In the genomic region with DNA sequence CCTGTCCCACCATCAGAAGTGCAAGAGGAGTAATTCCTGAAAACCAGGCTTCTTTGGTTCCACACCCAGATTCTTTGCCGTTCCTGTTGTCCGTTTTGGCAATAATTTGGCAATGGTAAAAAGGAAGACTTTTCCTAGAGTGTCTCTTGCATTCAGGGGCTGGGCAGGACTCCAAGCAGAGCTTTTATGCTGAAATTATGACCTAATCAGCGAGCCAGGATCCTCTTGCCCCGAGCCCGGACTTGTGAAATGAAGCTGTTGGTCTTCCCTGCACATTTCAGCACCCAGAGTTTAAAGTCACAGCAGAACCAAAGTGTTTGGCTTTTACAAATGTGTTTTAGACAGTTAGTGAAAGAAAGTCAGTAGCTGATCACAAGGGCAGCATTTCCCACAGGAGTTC, we compare ENCODE assay signal across 12 mouse cellular contexts.
DNase-seq lines count a peak whose midpoint lies in the region; ATAC-seq and TF ChIP-seq lines count a peak whose summit lies in the region.
"Had no signal": no experiment of that assay in that cellular context is flagged by ENCODE, and none has a peak within 500 bp of the region (broad histone marks: within the 10 kb centered on the region; RNA-seq: fewer than 3 reads in every experiment).

No protein-coding gene starts in this region.

- H3K36me3 ChIP-seq in kidney, embryonic 16.5 days (ENCODE audit: insufficient read depth, low read length) = no peaks in the 10 kb centered on the region
- H3K36me3 ChIP-seq: hindbrain, embryonic 13.5 days had no signal

- TF ChIP-seq POLR2A in brain, embryonic 14.5 days (IDR thresholded peaks at IDR 0.05; ENCODE audit: borderline replicate concordance, extremely low read depth, insufficient read depth, insufficient read length, poor library complexity, severe bottlenecking) = no peak

- H3K4me3 ChIP-seq in kidney, embryonic 16.5 days (ENCODE audit: low read length) = no peak overlapping the region
- H3K4me3 ChIP-seq: hindbrain, embryonic 13.5 days had no signal

- peak; percentile 10 for DNase-seq in kidney, adult 11 months
- DNase-seq in adipocyte (ENCODE audit: low spot score) = peak; percentile 3
- peak; percentile 71 for DNase-seq in brain, embryonic 14.5 days (ENCODE audit: low read depth)
- peak; percentile 29 for DNase-seq in kidney, postnatal 10 days
- DNase-seq in frontal cortex, postnatal 10 days (ENCODE audit: low spot score in 2 of 2) = no peak
- no peak for DNase-seq in layer of hippocampus, adult 9-10 months (ENCODE audit: low spot score)
- DNase-seq in embryo, embryonic 11 days = no peak
- DNase-seq: cerebellum, postnatal 36 days; thymus, postnatal 4 days had no signal

- no peak overlapping the region for H3K9ac ChIP-seq in kidney, embryonic 16.5 days (replicated peaks; ENCODE audit: low read length)
- H3K9ac ChIP-seq: hindbrain, embryonic 13.5 days had no signal

- H3K27me3 ChIP-seq in kidney, embryonic 16.5 days (ENCODE audit: insufficient read depth, low read length) = no peaks in the 10 kb centered on the region
- H3K27me3 ChIP-seq: hindbrain, embryonic 13.5 days had no signal

- ATAC-seq in kidney, embryonic 16.5 days (ENCODE audit: low FRiP score, low TSS enrichment) = no peak

- H3K4me1 ChIP-seq in kidney, embryonic 16.5 days (ENCODE audit: insufficient read depth, low read length) = no peaks in the 10 kb centered on the region

- H3K4me2 ChIP-seq in kidney, embryonic 16.5 days (replicated peaks; ENCODE audit: low read depth, low read length) = no peak overlapping the region
- H3K4me2 ChIP-seq: hindbrain, embryonic 13.5 days had no signal

- TF ChIP-seq CTCF in brain, embryonic 14.5 days (IDR thresholded peaks at IDR 0.05; ENCODE audit: borderline replicate concordance, extremely low read depth, insufficient read depth, insufficient read length) = no peak

- H3K27ac ChIP-seq in kidney, embryonic 16.5 days (ENCODE audit: low read length) = no peak overlapping the region
- H3K27ac ChIP-seq: hindbrain, embryonic 13.5 days; macrophage had no signal

- 51% methylated on average over 5 of the region's 5 CpGs for WGBS in kidney, embryonic 16.5 days

- H3K9me3 ChIP-seq in kidney, embryonic 16.5 days (ENCODE audit: low read length) = no peaks in the 10 kb centered on the region
- H3K9me3 ChIP-seq: hindbrain, embryonic 13.5 days had no signal

Comparison
In these comparisons a context has a peak if more than half of its experiments do, and no peak if none do; other contexts are left out.
1. DNase-seq: peak in kidney, adult 11 months (single experiment), adipocyte (single experiment), brain, embryonic 14.5 days (single experiment) and kidney, postnatal 10 days (single experiment); none in frontal cortex, postnatal 10 days (0 of 2), layer of hippocampus, adult 9-10 months (single experiment) and embryo, embryonic 11 days (single experiment).